12 mouse cellular contexts compared by ENCODE assay signal in the genomic region with DNA sequence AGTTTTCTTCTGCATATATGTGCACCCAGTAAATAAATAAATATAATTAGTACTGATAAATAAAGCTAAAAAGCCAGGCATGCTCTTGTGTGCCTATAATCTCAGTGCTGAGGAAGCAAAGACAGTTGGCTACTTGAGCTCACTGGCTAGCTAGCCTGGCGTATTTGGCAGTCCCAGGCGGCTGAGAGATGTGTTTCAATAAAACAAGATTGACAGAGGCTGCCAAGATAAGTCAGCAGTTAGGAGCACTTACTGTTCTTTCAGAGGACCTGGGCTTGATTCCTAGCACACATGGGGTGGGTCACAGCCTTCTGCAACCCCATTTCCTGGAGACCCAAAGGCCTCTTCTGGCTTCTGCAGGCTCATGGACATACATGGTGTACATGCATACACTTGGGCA. TPM values are rescaled to one million over a fixed set of nuclear protein-coding genes. Genes with fewer than 3 reads are reported as not detected.
A peak's percentile ranks its signal among the peaks of the same experiment; 100 is the strongest.
DNase-seq lines count a peak whose midpoint lies in the region.
"Had no signal": no experiment of that assay in that cellular context is flagged by ENCODE, and none has a peak within 500 bp of the region (broad histone marks: within the 10 kb centered on the region; RNA-seq: fewer than 3 reads in every experiment).

No protein-coding gene starts in this region.

- intact Hi-C loops in gastrocnemius, postnatal 14 days (cut with DNase I; ENCODE audit: low total_unique reads), result no loop called here

- DNase-seq in gastrocnemius, adult 18-20 months (ENCODE audit: low spot score), result peak; percentile 79
- DNase-seq in gastrocnemius, postnatal 4 days (ENCODE audit: low spot score in 2 of 2), result no peak
- DNase-seq in kidney, adult 9 months, result peak; percentile 57
- no peak for DNase-seq in kidney, adult 11 months
- peak; percentile 44 for DNase-seq in NIH3T3 (ENCODE audit: low read depth)
- DNase-seq in gastrocnemius, postnatal 14 days, result peak; percentile 39
- no peak for DNase-seq in layer of hippocampus, adult 9-10 months (ENCODE audit: low spot score)
- DNase-seq: adrenal gland, postnatal 25 days; embryo, embryonic 11 days had no signal

RNA-seq across cellular contexts. Expression of a gene that starts 31.5 kb away (rescaled TPM):
- total RNA-seq in gastrocnemius, adult 18-20 months (2021), result 10 to 100 TPM; 42.4 to 45.8 TPM
- total RNA-seq in gastrocnemius, postnatal 4 days (2021), result 10 to 100 TPM; 57.0 to 57.9 TPM
- total RNA-seq in gastrocnemius, postnatal 14 days (2021), result 10 to 100 TPM; 46.4 to 52.6 TPM

RNA-seq across cellular contexts. Expression of a gene that starts 33.9 kb away (rescaled TPM):
- 1 to 10 TPM; 3.6 to 3.7 TPM for total RNA-seq in gastrocnemius, adult 18-20 months (2021)
- total RNA-seq in gastrocnemius, postnatal 4 days (2021), result 1 to 10 TPM; 3.1 to 3.4 TPM
- 1 to 10 TPM; 2.5 to 4.1 TPM for total RNA-seq in gastrocnemius, postnatal 14 days (2021)

RNA-seq across cellular contexts. Expression of a gene that starts 53.8 kb away (rescaled TPM):
- total RNA-seq in gastrocnemius, adult 18-20 months (2021), result 100 to 1,000 TPM; 624 to 860 TPM
- total RNA-seq in gastrocnemius, postnatal 4 days (2021), result 100 to 1,000 TPM; 322 to 324 TPM
- total RNA-seq in gastrocnemius, postnatal 14 days (2021), result 100 to 1,000 TPM; 358 to 691 TPM
- total RNA-seq: adrenal gland, postnatal 25 days; CH12.LX; common myeloid progenitor, adult 5-6 weeks; granulocyte monocyte progenitor cell, adult 5-6 weeks had no signal

RNA-seq across cellular contexts. Expression of a gene that starts 59.1 kb away (rescaled TPM):
- total RNA-seq in gastrocnemius, adult 18-20 months (2021), result 1 to 10 TPM in 1 of 2 experiments, under 1 TPM in 1; 0.82 to 1.1 TPM
- 10 to 100 TPM; 11.8 to 13.4 TPM for total RNA-seq in gastrocnemius, postnatal 4 days (2021)
- total RNA-seq in gastrocnemius, postnatal 14 days (2021), result 1 to 10 TPM; 2.7 to 4.3 TPM

Comparison
In these comparisons a context has a peak if more than half of its experiments do, and no peak if none do; other contexts are left out.
1. DNase-seq: peak in gastrocnemius, adult 18-20 months (single experiment), kidney, adult 9 months (single experiment), NIH3T3 (single experiment) and gastrocnemius, postnatal 14 days (single experiment); none in gastrocnemius, postnatal 4 days (0 of 2), kidney, adult 11 months (single experiment) and layer of hippocampus, adult 9-10 months (single experiment).